In genomic region chr14:28439171-28439570, GRCm38 (mm10) we compare ENCODE assay signal across 28 mouse cellular contexts.
DNase-seq lines count a peak whose midpoint lies in the region; ATAC-seq and TF ChIP-seq lines count a peak whose summit lies in the region.
"Had no signal": no experiment of that assay in that cellular context is flagged by ENCODE, and none has a peak within 500 bp of the region (broad histone marks: within the 10 kb centered on the region; RNA-seq: fewer than 3 reads in every experiment).

No protein-coding gene starts in this region.

- intact Hi-C loops in left cerebral cortex, postnatal 36 days (cut with DNase I), result no loop called here

- no peak for ATAC-seq in embryonic facial prominence, embryonic 14.5 days (ENCODE audit: low read depth)
- ATAC-seq in limb, embryonic 11.5 days (ENCODE audit: insufficient number of reproducible peaks, low FRiP score, low TSS enrichment, low read depth), result no peak
- no peak for ATAC-seq in limb, embryonic 14.5 days (ENCODE audit: low FRiP score, low read depth)
- ATAC-seq in stomach, postnatal 0 days (ENCODE audit: low FRiP score, low TSS enrichment), result no peak
- ATAC-seq: activated CD4-positive, CD25-positive, alpha-beta regulatory T cell, adult 4 months; forebrain, embryonic 13.5 days; forebrain, embryonic 16.5 days; hindbrain, postnatal 0 days; inflammation-experienced regulatory T-cells, adult 6 months had no signal

- H3K4me2 ChIP-seq in embryonic facial prominence, embryonic 14.5 days (ENCODE audit: low read depth, low read length), result no peak overlapping the region
- no peak overlapping the region for H3K4me2 ChIP-seq in limb, embryonic 11.5 days (ENCODE audit: low read depth, severe bottlenecking)
- no peak overlapping the region for H3K4me2 ChIP-seq in limb, embryonic 14.5 days (replicated peaks; ENCODE audit: low read depth, low read length, severe bottlenecking)
- no peak overlapping the region for H3K4me2 ChIP-seq in stomach, postnatal 0 days (replicated peaks; ENCODE audit: low read depth)
- H3K4me2 ChIP-seq: embryonic facial prominence, embryonic 13.5 days; forebrain, embryonic 13.5 days; heart, embryonic 12.5 days; heart, embryonic 15.5 days; hindbrain, embryonic 14.5 days had no signal

- no peak for TF ChIP-seq CTCF in stomach, postnatal 0 days (IDR thresholded peaks at IDR 0.05; ENCODE audit: low read depth)

- H3K9me3 ChIP-seq in embryonic facial prominence, embryonic 14.5 days (ENCODE audit: control insufficient read depth, low read length), result no peaks in the 10 kb centered on the region
- no peaks in the 10 kb centered on the region for H3K9me3 ChIP-seq in limb, embryonic 11.5 days (ENCODE audit: control insufficient read depth, low read length)
- no peaks in the 10 kb centered on the region for H3K9me3 ChIP-seq in limb, embryonic 14.5 days (ENCODE audit: control insufficient read depth, low read length)
- no peaks in the 10 kb centered on the region for H3K9me3 ChIP-seq in stomach, postnatal 0 days (ENCODE audit: control insufficient read depth, low read length)
- H3K9me3 ChIP-seq: embryonic facial prominence, embryonic 13.5 days; forebrain, embryonic 10.5 days; forebrain, embryonic 13.5 days; heart, embryonic 12.5 days; heart, embryonic 15.5 days had no signal

- no peaks in the 10 kb centered on the region for H3K36me3 ChIP-seq in embryonic facial prominence, embryonic 14.5 days (ENCODE audit: control insufficient read depth, insufficient read depth, low read length)
- H3K36me3 ChIP-seq in limb, embryonic 11.5 days (ENCODE audit: control insufficient read depth, insufficient read depth, low read length), result no peaks in the 10 kb centered on the region
- H3K36me3 ChIP-seq in limb, embryonic 14.5 days (ENCODE audit: control insufficient read depth, insufficient read depth, low read length), result no peaks in the 10 kb centered on the region
- no peaks in the 10 kb centered on the region for H3K36me3 ChIP-seq in stomach, postnatal 0 days (ENCODE audit: control insufficient read depth, insufficient read depth, low read length)
- H3K36me3 ChIP-seq: embryonic facial prominence, embryonic 13.5 days; forebrain, embryonic 10.5 days; heart, embryonic 12.5 days; heart, embryonic 15.5 days had no signal

- WGBS in embryonic facial prominence, embryonic 14.5 days, result 43% methylated on average over 6 of the region's 6 CpGs
- 43% methylated on average over 6 of the region's 6 CpGs for WGBS in limb, embryonic 11.5 days
- 31% methylated on average over 6 of the region's 6 CpGs for WGBS in limb, embryonic 14.5 days
- WGBS in stomach, postnatal 0 days, result 74% methylated on average over 6 of the region's 6 CpGs

- TF ChIP-seq EP300 in stomach, postnatal 0 days (optimal IDR thresholded peaks at IDR 0.05), result no peak

- no peak overlapping the region for H3K27ac ChIP-seq in embryonic facial prominence, embryonic 14.5 days (replicated peaks; ENCODE audit: low read depth, low read length)
- H3K27ac ChIP-seq in limb, embryonic 11.5 days (replicated peaks; ENCODE audit: low read depth, low read length), result peak overlapping the region; percentile 38; the same call in 1 of the 2 replicates
- H3K27ac ChIP-seq in limb, embryonic 14.5 days (replicated peaks; ENCODE audit: low read depth, low read length), result peak overlapping the region; percentile 39; the same call in 1 of the 2 replicates
- H3K27ac ChIP-seq in stomach, postnatal 0 days (replicated peaks), result no peak overlapping the region
- H3K27ac ChIP-seq: embryonic facial prominence, embryonic 13.5 days; forebrain, embryonic 10.5 days; forebrain, embryonic 13.5 days; gastrocnemius, adult 2 months; heart, embryonic 15.5 days; hindbrain, embryonic 14.5 days; hindbrain, postnatal 0 days had no signal

- no peak for TF ChIP-seq POLR2A in limb, embryonic 14.5 days (IDR thresholded peaks at IDR 0.05; ENCODE audit: borderline replicate concordance, extremely low read depth, insufficient read depth, insufficient read length)

- H3K4me3 ChIP-seq in embryonic facial prominence, embryonic 14.5 days (ENCODE audit: low read depth, low read length), result no peak overlapping the region
- H3K4me3 ChIP-seq in limb, embryonic 11.5 days (ENCODE audit: low read depth, low read length), result no peak overlapping the region
- no peak overlapping the region for H3K4me3 ChIP-seq in limb, embryonic 14.5 days (replicated peaks; ENCODE audit: low read length)
- no peak overlapping the region for H3K4me3 ChIP-seq in stomach, postnatal 0 days (ENCODE audit: low read depth, low read length)
- H3K4me3 ChIP-seq: embryonic facial prominence, embryonic 13.5 days; forebrain, embryonic 10.5 days; forebrain, embryonic 13.5 days; gastrocnemius, adult 2 months; heart, embryonic 12.5 days; heart, embryonic 15.5 days had no signal

- H3K9ac ChIP-seq in embryonic facial prominence, embryonic 14.5 days (ENCODE audit: low read depth, low read length), result no peak overlapping the region
- no peak overlapping the region for H3K9ac ChIP-seq in limb, embryonic 11.5 days (ENCODE audit: low read length)
- no peak overlapping the region for H3K9ac ChIP-seq in limb, embryonic 14.5 days (ENCODE audit: low read depth, low read length, severe bottlenecking)
- H3K9ac ChIP-seq in stomach, postnatal 0 days (ENCODE audit: low read length), result no peak overlapping the region
- H3K9ac ChIP-seq: embryonic facial prominence, embryonic 13.5 days; forebrain, embryonic 13.5 days; heart, embryonic 12.5 days; heart, embryonic 15.5 days; hindbrain, embryonic 14.5 days had no signal

- no peaks in the 10 kb centered on the region for H3K27me3 ChIP-seq in embryonic facial prominence, embryonic 14.5 days (replicated peaks; ENCODE audit: control insufficient read depth, insufficient read depth, low read length)
- no peaks in the 10 kb centered on the region for H3K27me3 ChIP-seq in limb, embryonic 11.5 days (ENCODE audit: control insufficient read depth, insufficient read depth, low read length)
- H3K27me3 ChIP-seq in limb, embryonic 14.5 days (ENCODE audit: control insufficient read depth, insufficient read depth, low read length), result no peaks in the 10 kb centered on the region
- no peaks in the 10 kb centered on the region for H3K27me3 ChIP-seq in stomach, postnatal 0 days (ENCODE audit: control insufficient read depth, insufficient read depth, low read length)
- H3K27me3 ChIP-seq: embryonic facial prominence, embryonic 13.5 days; heart, embryonic 12.5 days had no signal

- H3K4me1 ChIP-seq in embryonic facial prominence, embryonic 14.5 days (ENCODE audit: control insufficient read depth, insufficient read depth, low read length), result peaks cover 40% of the 10 kb centered on the region
- peaks cover 42% of the 10 kb centered on the region for H3K4me1 ChIP-seq in limb, embryonic 11.5 days (ENCODE audit: control insufficient read depth, insufficient read depth, low read length)
- peaks cover 56% of the 10 kb centered on the region for H3K4me1 ChIP-seq in limb, embryonic 14.5 days (ENCODE audit: control insufficient read depth, insufficient read depth, low read length)
- H3K4me1 ChIP-seq in stomach, postnatal 0 days (replicated peaks; ENCODE audit: control insufficient read depth, insufficient read depth), result peaks cover 2% of the 10 kb centered on the region; the same call in 1 of the 2 replicates

- DNase-seq in embryo, embryonic 11 days, result peak; percentile 26
- no peak for DNase-seq in embryo, embryonic 10.5 days (ENCODE audit: low spot score)
- peak; percentile 33 for DNase-seq in embryonic facial prominence, embryonic 14.5 days (ENCODE audit: low spot score)
- DNase-seq in limb, embryonic 11.5 days (ENCODE audit: low spot score), result peak; percentile 47
- DNase-seq in limb, embryonic 14.5 days (ENCODE audit: low spot score), result peak; percentile 59
- DNase-seq in stomach, postnatal 0 days (ENCODE audit: low spot score), result no peak
- no peak for DNase-seq in left cerebral cortex, postnatal 36 days (ENCODE audit: low spot score in 2 of 2)
- DNase-seq in cerebellum, adult 9-11 months, result no peak
- DNase-seq: adrenal gland, postnatal 10 days; adrenal gland, postnatal 36 days; cerebellum, adult 18-20 months; cerebellum, adult 9-10 months; cerebellum, postnatal 25 days; gastrocnemius, adult 2 months; gastrocnemius, postnatal 14 days; heart, adult 18-20 months; heart, postnatal 10 days; heart, postnatal 36 days had no signal

Comparison
In these comparisons a context has a peak if more than half of its experiments do, and no peak if none do; other contexts are left out.
1. DNase-seq: peak in embryo, embryonic 11 days (single experiment), embryonic facial prominence, embryonic 14.5 days (single experiment), limb, embryonic 11.5 days (single experiment) and limb, embryonic 14.5 days (single experiment); none in embryo, embryonic 10.5 days (single experiment), stomach, postnatal 0 days (single experiment), left cerebral cortex, postnatal 36 days (0 of 2) and cerebellum, adult 9-11 months (single experiment).
2. H3K27ac ChIP-seq: peak in limb, embryonic 11.5 days (single experiment) and limb, embryonic 14.5 days (single experiment); none in embryonic facial prominence, embryonic 14.5 days (single experiment) and stomach, postnatal 0 days (single experiment).